8 mouse cellular contexts compared by ENCODE assay signal in the genomic region with DNA sequence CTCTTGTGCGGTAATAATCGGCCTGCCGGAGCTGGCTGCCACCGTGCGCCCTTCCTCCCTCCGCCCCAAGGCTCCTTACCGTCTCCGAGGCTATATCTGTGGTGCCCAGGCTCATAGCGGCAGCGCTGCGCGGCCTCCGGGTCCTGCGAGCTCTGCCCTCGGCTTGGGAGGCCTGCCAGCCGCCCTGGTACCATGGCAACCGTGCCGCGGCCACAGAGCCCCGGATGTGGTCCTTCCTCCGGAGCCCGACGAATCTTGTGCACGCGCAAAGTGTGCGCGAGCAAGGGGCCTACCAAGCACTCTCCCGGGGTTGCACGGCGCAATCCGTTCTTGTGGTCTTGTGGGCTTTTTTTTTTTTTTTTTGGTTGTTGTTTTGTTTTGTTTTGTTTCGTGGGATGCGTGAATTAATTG. TPM values are rescaled to one million over a fixed set of nuclear protein-coding genes. Genes with fewer than 3 reads are reported as not detected.
DNase-seq lines count a peak whose midpoint lies in the region; ATAC-seq and TF ChIP-seq lines count a peak whose summit lies in the region.

Gene Iqce, minus strand, starts transcription at position 276 of the 411 bp plus-strand sequence.

- under 1% methylated on average over 33 of the region's 33 CpGs for WGBS in forebrain, embryonic 13.5 days
- WGBS in neural tube, embryonic 15.5 days: 0% methylated on average over 33 of the region's 33 CpGs

- peak within 1 kb of the TSS; percentile 90 for H3K4me2 ChIP-seq in forebrain, embryonic 13.5 days
- H3K4me2 ChIP-seq in neural tube, embryonic 15.5 days: peak within 1 kb of the TSS; percentile 85

- peaks cover 22% of the 10 kb centered on the region for H3K36me3 ChIP-seq in E14TG2a.4 (ENCODE audit: insufficient read depth, low read length)
- peaks cover 20% of the 10 kb centered on the region for H3K36me3 ChIP-seq in forebrain, embryonic 13.5 days (ENCODE audit: poor library complexity, severe bottlenecking)
- peaks cover 11% of the 10 kb centered on the region for H3K36me3 ChIP-seq in neural tube, embryonic 15.5 days

- H3K9ac ChIP-seq in forebrain, embryonic 13.5 days: peak within 1 kb of the TSS; percentile 83
- peak within 1 kb of the TSS; percentile 89 for H3K9ac ChIP-seq in neural tube, embryonic 15.5 days (replicated peaks)

- peak; percentile 74 for DNase-seq in c-Kit-positive CD71-positive TER-119-positive erythroid progenitor cells, embryonic 14.5 days (ENCODE audit: low spot score)
- DNase-seq in heart, postnatal 10 days: peak; percentile 95 to 96
- DNase-seq in layer of hippocampus, adult 11-12 months (ENCODE audit: low spot score): peak; percentile 95
- DNase-seq in lung, adult 18-20 months: peak; percentile 93 to 94
- peak; percentile 94 for DNase-seq in testis, postnatal 14 days (ENCODE audit: low spot score)

- peak within 1 kb of the TSS; percentile 81 for H3K27ac ChIP-seq in forebrain, embryonic 13.5 days
- H3K27ac ChIP-seq in neural tube, embryonic 15.5 days (replicated peaks): peak within 1 kb of the TSS; percentile 92

- peak; percentile 67 for ATAC-seq in forebrain, embryonic 13.5 days
- ATAC-seq in neural tube, embryonic 15.5 days (ENCODE audit: low FRiP score): peak; percentile 55

- peak within 1 kb of the TSS; percentile 94 for H3K4me3 ChIP-seq in E14TG2a.4 (replicated peaks; ENCODE audit: low read length)
- peak within 1 kb of the TSS; percentile 66 for H3K4me3 ChIP-seq in forebrain, embryonic 13.5 days
- peak within 1 kb of the TSS; percentile 76 for H3K4me3 ChIP-seq in neural tube, embryonic 15.5 days (replicated peaks)

- intact Hi-C loops in heart, postnatal 10 days (cut with DNase I): no loop called here

- H3K4me1 ChIP-seq in E14TG2a.4 (replicated peaks; ENCODE audit: low read depth, low read length): peaks cover 58% of the 10 kb centered on the region
- peaks cover 56% of the 10 kb centered on the region for H3K4me1 ChIP-seq in forebrain, embryonic 13.5 days
- peaks cover 54% of the 10 kb centered on the region for H3K4me1 ChIP-seq in neural tube, embryonic 15.5 days

- H3K9me3 ChIP-seq in E14TG2a.4 (ENCODE audit: low read length): no peaks in the 10 kb centered on the region
- no peaks in the 10 kb centered on the region for H3K9me3 ChIP-seq in forebrain, embryonic 13.5 days (replicated peaks)
- H3K9me3 ChIP-seq in neural tube, embryonic 15.5 days (replicated peaks): no peaks in the 10 kb centered on the region

- H3K27me3 ChIP-seq in E14TG2a.4 (ENCODE audit: insufficient read depth, low read length): peaks cover 7% of the 10 kb centered on the region; the same call in 1 of the 2 replicates
- no peaks in the 10 kb centered on the region for H3K27me3 ChIP-seq in forebrain, embryonic 13.5 days
- H3K27me3 ChIP-seq in neural tube, embryonic 15.5 days (replicated peaks): no peaks in the 10 kb centered on the region

- TF ChIP-seq CTCF in E14TG2a.4 (conservative IDR thresholded peaks at IDR 0.05; ENCODE audit: low read length): no peak

RNA-seq across cellular contexts. Expression of gene Iqce, which starts in this region (rescaled TPM):
- 20.1 and 27.6 TPM in 2 replicates for polyA plus RNA-seq in forebrain, embryonic 13.5 days (2015; fragmentation: Nextera tagmentation; extraction: Ambion mirVana)
- 10 to 100 TPM; 10.5 to 10.9 TPM for total RNA-seq in heart, postnatal 10 days (2021)
- 25.5 and 26.2 TPM in 2 replicates for polyA plus RNA-seq in neural tube, embryonic 15.5 days (2015; fragmentation: Nextera tagmentation; extraction: Ambion mirVana)

Comparison
In these comparisons a context has a peak if more than half of its experiments do, and no peak if none do; other contexts are left out.
1. Peak in every context shown above with its lines: DNase-seq, ATAC-seq, H3K4me3 ChIP-seq and H3K27ac ChIP-seq.